Mouse (Mus musculus) MEL (cell line): ENCODE data around the gene Gm11985.

Source experiments
- CTCF ChIP-seq, 3 experiments: IDR thresholded peaks in 2 of 3; conservative IDR thresholded peaks in 1 of 3; 2 replicates each; pipeline ENCODE4 v1.5.1; 2011 to 2012; ENCODE audit warnings: low read length in 3 of 3, low read depth in 2 of 3, mild to moderate bottlenecking in 2 of 3, improper control_type of control experiment in 1 of 3, inconsistent platforms in 1 of 3, mixed read lengths in 1 of 3, moderate library complexity in 1 of 3; ENCODE audit not compliant: control insufficient read depth in 1 of 3, insufficient read depth in 1 of 3, poor library complexity in 1 of 3, severe bottlenecking in 1 of 3
- EP300 ChIP-seq, 2 experiments: IDR thresholded peaks; 2 replicates each; pipeline ENCODE4 v1.6.1; 2011; ENCODE audit warnings: improper control_type of control experiment in 2 of 2, low read length in 2 of 2, low read depth in 1 of 2, mild to moderate bottlenecking in 1 of 2
- JUND ChIP-seq: IDR thresholded peaks from 2 replicates; pipeline ENCODE4 v1.6.1; 2011; ENCODE audit warnings: low read depth, mild to moderate bottlenecking, improper control_type of control experiment, low read length
- MAFK ChIP-seq: IDR thresholded peaks from 2 replicates; pipeline ENCODE4 v1.6.1; 2011; ENCODE audit warnings: low read depth, mild to moderate bottlenecking, low read length, improper control_type of control experiment, borderline replicate concordance
- POLR2A ChIP-seq, 2 experiments: IDR thresholded peaks; 2 replicates each; pipeline ENCODE4 v1.6.1; 2011 to 2012; ENCODE audit warnings: low read length in 2 of 2, mild to moderate bottlenecking in 2 of 2, control low read depth in 1 of 2, improper control_type of control experiment in 1 of 2, low read depth in 1 of 2, moderate library complexity in 1 of 2; ENCODE audit not compliant: control insufficient read depth in 1 of 2, insufficient read depth in 1 of 2, poor library complexity in 1 of 2
- RCOR1 ChIP-seq: IDR thresholded peaks from 2 replicates; pipeline ENCODE4 v1.6.1; 2012; ENCODE audit warnings: low read depth, mild to moderate bottlenecking, inconsistent platforms, low read length, improper control_type of control experiment
- UBTF ChIP-seq: IDR thresholded peaks from 2 replicates; pipeline ENCODE4 v1.6.1; 2012; ENCODE audit warnings: low read depth, mild to moderate bottlenecking, inconsistent platforms, low read length, improper control_type of control experiment, moderate library complexity, borderline replicate concordance; ENCODE audit not compliant: insufficient read depth
- USF1 ChIP-seq: IDR thresholded peaks from 2 replicates; pipeline ENCODE4 v1.6.1; 2014; ENCODE audit warnings: low read depth, mild to moderate bottlenecking, inconsistent platforms, low read length, improper control_type of control experiment, moderate library complexity
- ZNF384 ChIP-seq: IDR thresholded peaks from 2 replicates; pipeline ENCODE4 v1.6.1; 2012; ENCODE audit warnings: low read depth, mild to moderate bottlenecking, inconsistent platforms, low read length, improper control_type of control experiment

DNA sequence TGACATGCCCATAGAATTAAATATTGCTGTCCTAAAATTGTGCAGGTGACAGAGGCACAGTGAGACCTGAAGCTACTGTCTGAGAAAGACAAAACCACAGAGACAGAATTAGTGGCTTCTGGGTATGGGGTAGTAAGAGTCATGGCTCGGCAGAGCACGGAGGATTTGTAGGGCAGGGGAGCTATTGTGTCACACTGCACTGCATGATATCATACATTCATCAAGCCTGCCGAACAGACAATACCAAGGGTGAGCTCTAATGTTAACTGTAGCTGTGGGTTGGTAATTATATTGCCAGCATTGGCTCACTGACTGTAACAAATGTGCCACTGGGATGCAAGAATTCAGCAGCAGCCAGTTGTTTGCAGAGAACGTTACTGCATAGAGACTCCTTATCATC is 24.0 kb downstream of the Gm11985 start:
- TF ChIP-seq EP300 (IDR thresholded peaks at IDR 0.05; ENCODE audit: low read depth in 1 of 2, low read length in 2 of 2) (no peak), POLR2A (IDR thresholded peaks at IDR 0.05; ENCODE audit: control insufficient read depth in 1 of 2, insufficient read depth in 1 of 2, low read depth in 1 of 2, low read length in 2 of 2, poor library complexity in 1 of 2) (no peak), USF1 (no peak), UBTF (no peak), JUND (no peak), ZNF384 (no peak), RCOR1 (no peak), CTCF (IDR thresholded peaks at IDR 0.05 in 2 of 3, conservative IDR thresholded peaks at IDR 0.05 in 1 of 3; ENCODE audit: control insufficient read depth in 1 of 3, insufficient read depth in 1 of 3, low read depth in 2 of 3, low read length in 3 of 3, poor library complexity in 1 of 3, severe bottlenecking in 1 of 3) (no peak), MAFK (no peak)
